Mouse (Mus musculus) granulocyte monocyte progenitor cell, adult 5-6 weeks (primary cell): ENCODE data around the gene Tenm3. TPM values are rescaled to one million over a fixed set of nuclear protein-coding genes. Genes with fewer than 3 reads are reported as not detected.

Source experiments
- ATAC-seq: replicated peaks from 2 replicates; pipeline ENCODE4 v1.8.0; 2016; ENCODE audit warnings: mild to moderate bottlenecking, moderate TSS enrichment, inconsistent platforms; ENCODE audit not compliant: poor library complexity, severe bottlenecking
- total RNA-seq, 2 experiments: library from RNA; stranded (forward) in 1 of 2; stranded (reverse) in 1 of 2; fragments of 200-712, 200-1000 nt in 1 of 2; fragments of >200 nt in 1 of 2; fragmentation: Nextera tagmentation in 1 of 2; gene quantifications; 2 replicates each; pipeline ENCODE4 v1.2.3; 2014 to 2017

The Tenm3 gene
- total RNA-seq, 2 experiments from 2014 or later, result not detected

DNA sequence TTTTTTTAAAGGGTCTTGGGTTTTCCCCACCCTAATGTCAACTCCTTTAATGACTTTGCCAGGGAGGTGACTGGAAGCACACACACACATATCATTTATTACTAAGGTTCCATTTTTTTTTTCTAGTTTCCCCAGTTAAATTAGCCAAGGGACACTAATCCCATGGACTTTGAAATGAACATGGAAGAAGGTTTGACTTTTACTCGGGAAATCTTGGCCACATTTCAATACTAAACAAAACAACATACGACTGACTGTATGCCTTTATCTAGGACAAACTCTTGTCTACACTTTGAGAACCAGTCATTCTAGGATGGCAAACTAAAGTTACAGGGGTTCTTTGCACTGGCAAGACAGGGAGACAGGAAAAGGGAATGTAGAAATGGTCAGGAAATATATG lies 170.3 kb downstream of the Tenm3 start:
- no peak for ATAC-seq

GRCm38 (mm10) chr8:48672471-48672870 lies 171.3 kb downstream of the Tenm3 start:
- no peak for ATAC-seq

DNA sequence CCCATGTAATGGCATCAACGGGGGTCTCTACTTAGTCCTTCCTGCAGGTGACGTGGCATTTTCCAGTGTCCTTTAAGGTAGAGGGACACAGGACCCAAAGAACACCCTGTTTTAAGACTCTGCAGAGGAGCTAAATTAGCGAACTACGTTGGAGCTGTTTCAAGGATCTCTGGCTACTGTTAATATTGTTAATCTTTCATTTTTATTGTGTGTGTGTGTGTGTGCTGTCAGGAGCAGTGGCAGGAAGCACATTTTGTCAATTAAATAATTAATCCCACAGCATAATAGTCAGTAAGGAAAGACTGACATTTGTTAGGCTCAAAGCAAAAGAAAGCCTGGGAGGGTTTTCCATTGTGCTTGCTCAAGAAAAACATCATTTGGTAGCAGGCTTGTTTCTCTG lies 172.4 kb downstream of the Tenm3 start:
- no peak for ATAC-seq

- ATAC-seq, result no peak
These were observed 172.9 kb downstream of the Tenm3 start for GRCm38 (mm10) chr8:48670895-48671294.

DNA sequence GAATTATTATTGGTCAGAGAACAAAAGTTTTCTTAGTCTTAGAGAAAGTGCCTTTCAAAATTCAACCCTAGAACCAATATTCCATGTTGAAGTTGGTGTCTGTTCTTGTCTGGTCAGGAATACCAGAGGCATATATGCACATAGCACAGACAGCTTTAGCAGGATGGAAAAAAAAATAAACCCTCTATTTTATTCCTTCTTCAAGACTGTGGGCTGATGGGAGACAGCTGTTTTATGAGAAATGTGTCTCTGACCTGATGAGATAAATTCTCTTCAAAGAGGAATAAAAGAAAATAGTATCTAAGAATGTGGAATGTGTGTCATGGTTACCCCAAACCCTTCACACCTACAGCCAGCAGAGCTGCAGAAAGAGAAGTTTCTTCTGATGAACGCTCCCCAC lies 173.4 kb downstream of the Tenm3 start:
- ATAC-seq, result no peak

- ATAC-seq, result no peak
These were observed 178.6 kb downstream of the Tenm3 start for GRCm38 (mm10) chr8:48665193-48665592.

DNA sequence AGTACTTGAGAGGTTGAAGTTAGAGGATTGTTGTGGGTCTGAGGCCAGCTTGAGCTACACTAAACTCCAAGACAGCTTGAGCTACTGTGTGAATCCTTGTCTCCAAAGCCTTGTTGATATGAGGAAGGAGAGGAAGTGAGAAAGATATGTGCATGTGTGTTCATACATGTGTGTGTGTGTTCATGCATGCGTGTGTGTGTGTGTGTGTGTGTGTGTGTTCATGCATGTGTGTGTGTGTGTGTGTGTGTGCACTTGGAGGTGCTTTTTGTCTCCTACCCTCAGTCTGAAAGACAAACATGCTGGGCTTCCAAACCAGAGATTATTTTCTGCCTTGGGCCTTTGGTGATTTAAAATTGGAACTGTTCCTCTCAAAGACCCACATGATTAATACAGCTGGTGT lies 184.5 kb downstream of the Tenm3 start:
- no peak for ATAC-seq

GRCm38 (mm10) chr8:48655381-48656043 lies 188.2 kb downstream of the Tenm3 start:
- no peak for ATAC-seq

DNA sequence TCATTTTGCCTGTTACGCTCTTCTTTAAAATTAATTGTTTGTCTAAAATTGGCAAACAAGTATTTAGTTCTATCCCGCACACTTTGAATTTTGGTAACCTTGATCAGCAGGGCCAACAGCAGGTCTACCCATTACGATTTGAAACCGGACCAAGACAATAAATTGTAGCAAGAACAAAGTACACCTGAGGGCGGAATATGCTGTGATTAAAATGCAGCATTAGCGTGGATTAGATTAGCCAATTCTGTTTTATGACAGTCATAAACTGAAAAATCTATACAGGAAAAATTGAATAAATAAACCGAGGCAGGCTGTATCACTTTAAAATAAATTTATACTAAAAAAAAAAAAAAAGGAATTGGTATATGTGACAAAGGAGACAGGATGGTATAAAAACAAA lies 193.9 kb downstream of the Tenm3 start:
- no peak for ATAC-seq

DNA sequence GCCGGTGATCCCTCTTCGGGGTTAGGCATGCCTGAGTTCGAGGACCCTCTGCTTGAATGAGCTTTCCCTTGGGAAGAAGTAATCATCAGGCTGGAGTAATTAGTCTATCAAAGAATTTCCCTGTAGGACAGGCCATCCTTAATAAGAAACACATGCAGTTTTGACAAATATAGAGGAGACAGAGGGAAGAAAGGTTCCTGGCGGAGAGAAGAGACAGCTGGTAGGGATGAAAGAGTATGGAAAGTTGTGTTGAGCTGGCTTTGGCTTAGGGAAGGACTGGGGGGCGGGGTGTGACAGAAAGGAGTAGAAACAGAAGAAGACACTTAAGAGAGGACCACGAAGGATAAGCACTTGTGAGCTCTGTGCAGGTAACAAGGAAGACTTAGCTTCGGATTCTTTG lies 194.3 kb downstream of the Tenm3 start:
- ATAC-seq, result no peak

- no peak for ATAC-seq
These were observed 197.6 kb downstream of the Tenm3 start for GRCm38 (mm10) chr8:48646110-48646509.

DNA sequence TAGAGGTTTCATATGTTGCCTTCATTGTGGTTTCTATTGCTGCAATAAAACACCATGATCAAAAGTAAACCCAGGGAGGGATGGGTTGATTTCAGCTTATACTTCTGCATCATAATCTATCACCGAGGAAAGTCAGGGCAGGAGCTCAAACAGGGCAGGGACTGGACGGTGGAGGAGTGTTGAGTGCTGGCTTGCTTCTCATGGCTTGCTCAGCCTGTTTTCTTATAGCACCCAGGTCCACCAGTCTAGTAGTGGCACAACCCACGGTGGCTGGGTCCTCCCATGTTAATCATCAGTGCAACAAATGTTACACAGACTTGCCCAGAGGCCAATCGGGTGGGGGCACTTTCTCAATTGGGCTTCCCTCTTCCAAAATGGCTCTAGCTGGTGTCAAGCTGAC lies 205.6 kb downstream of the Tenm3 start:
- ATAC-seq, result no peak

DNA sequence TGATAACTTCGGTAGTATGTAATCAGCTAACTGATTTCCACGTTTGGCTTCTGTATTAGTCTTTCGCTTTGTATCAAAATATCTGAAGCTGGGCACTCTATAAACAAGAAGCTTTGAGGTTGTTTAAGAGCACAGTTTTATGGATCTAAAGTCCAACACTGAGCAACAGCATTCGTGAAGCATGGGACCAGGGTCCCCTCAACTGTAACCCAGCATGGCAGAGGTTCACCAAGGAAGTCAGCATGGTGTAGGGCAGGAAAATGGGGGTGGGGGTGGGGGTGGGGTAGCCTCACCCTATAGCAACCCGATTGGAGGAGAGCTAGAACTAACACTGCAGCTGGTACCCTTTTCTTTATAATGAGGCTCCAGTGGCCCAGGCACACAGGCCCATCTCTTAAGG lies 206.8 kb downstream of the Tenm3 start:
- ATAC-seq, result no peak

GRCm38 (mm10) chr8:48635815-48636214 lies 207.9 kb downstream of the Tenm3 start:
- ATAC-seq, result no peak

- no peak for ATAC-seq
These were observed 210.3 kb downstream of the Tenm3 start for GRCm38 (mm10) chr8:48633426-48633825.

- no peak for ATAC-seq
These were observed 221.1 kb downstream of the Tenm3 start for GRCm38 (mm10) chr8:48622517-48623153.

- ATAC-seq, result no peak
These were observed 228.7 kb downstream of the Tenm3 start for GRCm38 (mm10) chr8:48615088-48615487.

DNA sequence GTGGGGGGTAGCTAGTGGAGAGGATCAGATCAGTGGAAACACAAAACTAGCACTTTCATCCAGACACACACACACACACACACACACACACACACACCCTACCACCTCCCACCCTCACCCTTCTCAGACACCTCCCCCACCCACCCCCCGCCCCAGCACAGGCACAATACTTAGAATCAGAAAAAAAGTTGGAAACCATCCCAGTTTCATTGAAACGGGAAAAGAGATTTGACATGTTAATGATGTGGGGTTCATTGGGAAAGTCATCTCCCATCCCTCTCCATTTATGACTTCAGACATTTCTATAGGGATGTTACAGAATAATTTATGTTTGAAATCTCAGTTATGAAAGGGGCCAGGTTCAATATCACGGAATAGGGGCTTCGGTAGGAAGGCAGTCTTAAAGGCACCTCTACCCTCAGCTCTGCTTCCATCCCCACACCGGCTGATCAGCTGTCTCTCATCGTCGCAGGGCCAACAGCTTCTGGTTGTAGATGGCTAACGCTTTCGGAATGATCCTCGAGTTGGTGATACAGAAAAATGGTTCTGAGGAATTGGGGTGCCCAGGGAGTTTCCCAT lies 231.7 kb downstream of the Tenm3 start:
- ATAC-seq, result no peak

DNA sequence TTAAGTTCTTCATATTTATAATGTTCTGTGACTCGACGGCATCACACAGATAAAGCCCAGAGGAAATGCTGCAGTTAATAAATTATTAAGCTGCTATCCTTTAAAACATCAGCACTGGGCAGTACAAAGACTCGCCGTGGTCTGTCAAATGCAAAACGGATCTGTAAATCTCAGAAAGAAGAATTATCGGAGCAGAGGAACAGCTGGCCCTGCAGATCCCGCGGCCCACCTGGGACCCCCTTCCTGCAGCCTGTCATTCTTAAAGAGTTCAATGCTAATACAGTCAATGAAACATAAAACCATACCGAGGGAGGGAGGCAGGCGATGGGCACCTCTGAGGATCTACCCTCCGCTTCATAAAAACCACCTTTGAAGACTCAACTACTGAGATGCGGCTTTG lies 232.6 kb downstream of the Tenm3 start:
- ATAC-seq, result no peak

- ATAC-seq, result no peak
These were observed 233.4 kb downstream of the Tenm3 start for GRCm38 (mm10) chr8:48610316-48610715.

- ATAC-seq, result no peak
These were observed 234.1 kb downstream of the Tenm3 start for GRCm38 (mm10) chr8:48609684-48610083.
